Mouse (Mus musculus): ENCODE measurements at regions not wholly inside any gene's neighbourhood (a gene's known extent, or its start where the extent isn't known, plus 50 kb on each side); places are given as distances from the start of the nearest gene placed in this dataset.

DNA sequence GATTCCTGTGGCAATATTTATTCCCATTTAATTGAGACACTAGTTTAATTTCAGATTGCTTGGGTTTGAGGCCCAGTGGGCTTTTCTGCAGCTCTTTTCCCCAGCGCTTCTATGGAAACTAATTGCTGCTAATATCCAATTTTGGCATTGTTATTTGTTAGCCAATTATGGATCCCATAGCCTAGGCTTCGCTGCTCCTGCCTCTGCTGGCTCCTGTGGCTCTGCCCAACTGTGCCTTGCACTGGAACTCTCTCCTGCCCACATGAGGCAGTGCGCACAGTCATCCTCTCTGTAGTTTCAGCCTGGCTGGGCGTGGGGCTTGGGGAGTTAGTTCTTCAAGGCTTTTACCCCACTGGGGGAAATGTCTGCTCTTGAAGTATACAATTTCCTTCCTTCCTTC is 491.8 kb downstream of the Prss52 start:
- no peak for DNase-seq

DNA sequence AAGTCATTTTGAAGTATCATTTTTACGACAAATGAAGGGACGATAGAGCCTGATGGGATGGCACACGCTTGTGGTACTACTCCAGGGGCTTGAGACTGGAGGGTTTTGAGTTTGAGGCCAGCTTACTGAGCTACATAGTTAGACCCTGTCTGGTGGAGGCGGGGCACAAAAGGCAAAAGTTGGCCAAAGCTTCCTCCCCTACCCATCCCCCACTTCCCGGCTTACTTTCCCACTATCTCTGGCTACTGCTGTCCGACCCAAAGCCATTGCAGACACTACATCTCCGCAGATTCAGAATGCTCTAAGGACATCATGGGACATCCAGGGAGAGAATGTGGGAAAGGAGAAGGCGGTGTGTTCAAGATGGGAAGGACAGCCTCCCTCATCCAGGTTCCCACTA is 493.1 kb downstream of the Prss52 start:
- DNase-seq: no peak
